Mouse (Mus musculus): ENCODE data around the gene Pak7.

Gene Pak7

GRCm38 (mm10) chr2:136048464-136048863 lies 339.3 kb downstream of the Pak7 start:
- no peak for DNase-seq (ENCODE audit: low read depth, low spot score)
